Mouse (Mus musculus) bone marrow, adult 2 months (tissue): ENCODE measurements at regions not wholly inside any gene's neighbourhood (a gene's known extent, or its start where the extent isn't known, plus 50 kb on each side); places are given as distances from the start of the nearest gene placed in this dataset.
A peak's percentile ranks its signal among the peaks of the same experiment; 100 is the strongest.

Source experiments
- H3K27ac ChIP-seq: fragments of 200-500 bp; 2 replicates; pipeline ENCODE4 v1.5.1; 2012; ENCODE audit warnings: low read depth, mild to moderate bottlenecking, control low read depth, inconsistent platforms, low read length; ENCODE audit not compliant: control insufficient read depth, poor library complexity, insufficient read depth
- H3K4me1 ChIP-seq: fragments of 200-500 bp; 2 replicates; pipeline ENCODE4 v1.6.1; 2011; ENCODE audit warnings: low read length; ENCODE audit not compliant: control insufficient read depth, insufficient read depth
- H3K4me3 ChIP-seq: fragments of 200-500 bp; replicated peaks from 2 replicates; pipeline ENCODE3; 2011; ENCODE audit warnings: mild to moderate bottlenecking, low read depth, low read length, control low read depth; ENCODE audit not compliant: control insufficient read depth
- CTCF ChIP-seq: fragments of 200-500 bp; IDR thresholded peaks from 2 replicates; pipeline ENCODE4 v1.5.1; 2011; ENCODE audit warnings: low read length, control low read depth; ENCODE audit not compliant: control insufficient read depth, insufficient read depth
- POLR2A ChIP-seq: fragments of 200-500 bp; IDR thresholded peaks from 2 replicates; pipeline ENCODE4 v1.6.1; 2011; ENCODE audit warnings: low read depth, mild to moderate bottlenecking, control low read depth, low read length, borderline replicate concordance; ENCODE audit not compliant: control insufficient read depth
- WGBS: fragments of 180-500 bp; shearing (Covaris S2); methylation state at CpG from one replicate; pipeline ENCODE4 v1.1.7; 2018; 5-methylcytosine and 5-hydroxymethylcytosine counted together

- TF ChIP-seq CTCF, result no peak
- TF ChIP-seq POLR2A, result no peak
These were observed 183.9 kb downstream of the Ly86 start for GRCm38 (mm10) chr13:37528876-37529275.

DNA sequence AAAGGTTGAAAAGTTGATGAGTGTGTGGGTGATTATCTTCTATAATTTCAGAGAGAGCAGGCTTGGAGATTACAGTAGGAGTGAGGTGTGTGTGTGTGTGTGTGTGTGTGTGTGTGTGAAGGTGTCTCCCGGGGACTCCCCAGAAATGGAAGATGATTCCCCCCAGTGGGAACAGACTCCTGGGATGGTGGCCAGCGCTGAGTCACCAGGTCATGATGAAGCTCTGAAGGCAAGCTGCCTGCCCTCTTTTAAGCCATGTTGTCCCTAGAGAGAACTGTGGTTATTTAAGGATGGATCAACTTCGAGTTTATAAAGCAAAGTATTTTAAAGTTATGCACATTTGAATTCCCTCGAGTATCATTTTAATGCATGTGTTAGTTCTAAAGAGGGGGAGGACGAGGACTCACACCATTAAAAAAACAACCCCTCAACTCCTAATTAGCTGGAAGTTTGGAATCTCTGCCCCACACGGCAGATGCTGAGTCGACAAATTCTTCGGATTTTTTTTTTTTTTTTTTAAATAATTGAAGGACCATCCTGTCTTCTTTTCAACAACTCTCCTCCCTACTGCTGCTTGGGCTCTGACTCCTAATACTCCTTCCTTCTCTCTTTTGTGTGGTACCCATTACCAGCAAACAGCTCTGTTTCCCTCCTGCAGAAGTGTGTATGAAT lies 186.6 kb downstream of the Ly86 start:
- WGBS, result 64% methylated on average over 8 of the region's 8 CpGs
- Histone ChIP-seq H3K4me1 (no peaks in the 10 kb centered on the region; the same call in 1 of the 2 replicates), H3K4me3 (no peak overlapping the region), H3K27ac (no peak overlapping the region)
- TF ChIP-seq CTCF (no peak), POLR2A (no peak)

More at GRCm38 (mm10) chr13:37528876-37529275, 183.9 kb downstream of the Ly86 start:
- Histone ChIP-seq H3K27ac (no peak overlapping the region), H3K4me1 (no peaks in the 10 kb centered on the region; the same call in 1 of the 2 replicates), H3K4me3 (no peak overlapping the region)
- 73% methylated on average over 7 of the region's 7 CpGs for WGBS

GRCm38 (mm10) chr13:37532596-37533170 lies 187.7 kb downstream of the Ly86 start:
- TF ChIP-seq POLR2A (no peak), CTCF (no peak)
- Histone ChIP-seq H3K4me3 (no peak overlapping the region), H3K27ac (no peak overlapping the region), H3K4me1 (peaks cover 2% of the 10 kb centered on the region)
- 71% methylated on average over 7 of the region's 7 CpGs for WGBS

GRCm38 (mm10) chr13:37533851-37534250 lies 188.8 kb downstream of the Ly86 start:
- 79% methylated on average over 4 of the region's 4 CpGs for WGBS
- Histone ChIP-seq H3K27ac (no peak overlapping the region), H3K4me3 (no peak overlapping the region), H3K4me1 (peaks cover 2% of the 10 kb centered on the region)
- no peak for TF ChIP-seq POLR2A
- no peak for TF ChIP-seq CTCF

DNA sequence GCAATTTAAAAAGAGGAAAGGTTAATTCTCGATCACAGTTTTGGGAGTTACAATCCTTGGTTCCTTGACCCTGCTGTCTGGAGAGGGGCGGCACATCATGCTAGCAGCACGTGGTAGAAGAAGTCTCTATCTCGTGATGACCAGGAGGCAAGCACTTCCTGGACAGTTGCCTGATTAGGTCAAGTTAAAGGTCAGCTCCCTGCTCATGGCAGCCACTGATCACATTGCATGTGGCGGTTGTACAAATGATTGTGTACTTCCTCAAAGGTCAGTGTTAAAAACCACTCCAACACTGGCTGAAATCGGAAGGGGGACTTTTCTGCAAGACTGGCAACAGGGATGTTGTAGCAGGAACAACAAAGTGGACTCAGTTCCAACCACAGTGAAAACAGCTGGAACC lies 192.3 kb downstream of the Ly86 start:
- H3K27ac ChIP-seq, result peak overlapping the region; percentile 3; the same call in 1 of the 2 replicates
- no peak overlapping the region for H3K4me3 ChIP-seq
- peaks cover 5% of the 10 kb centered on the region for H3K4me1 ChIP-seq
- TF ChIP-seq POLR2A (no peak), CTCF (no peak)
- WGBS, result 29% methylated on average over 6 of the region's 6 CpGs

- Histone ChIP-seq H3K4me1 (peaks cover 6% of the 10 kb centered on the region), H3K4me3 (no peak overlapping the region), H3K27ac (peak overlapping the region; percentile 3; the same call in 1 of the 2 replicates)
- 7% methylated on average over 6 of the region's 6 CpGs for WGBS
- TF ChIP-seq POLR2A, result no peak
- no peak for TF ChIP-seq CTCF
These were observed 192.8 kb downstream of the Ly86 start for GRCm38 (mm10) chr13:37537793-37538192.

DNA sequence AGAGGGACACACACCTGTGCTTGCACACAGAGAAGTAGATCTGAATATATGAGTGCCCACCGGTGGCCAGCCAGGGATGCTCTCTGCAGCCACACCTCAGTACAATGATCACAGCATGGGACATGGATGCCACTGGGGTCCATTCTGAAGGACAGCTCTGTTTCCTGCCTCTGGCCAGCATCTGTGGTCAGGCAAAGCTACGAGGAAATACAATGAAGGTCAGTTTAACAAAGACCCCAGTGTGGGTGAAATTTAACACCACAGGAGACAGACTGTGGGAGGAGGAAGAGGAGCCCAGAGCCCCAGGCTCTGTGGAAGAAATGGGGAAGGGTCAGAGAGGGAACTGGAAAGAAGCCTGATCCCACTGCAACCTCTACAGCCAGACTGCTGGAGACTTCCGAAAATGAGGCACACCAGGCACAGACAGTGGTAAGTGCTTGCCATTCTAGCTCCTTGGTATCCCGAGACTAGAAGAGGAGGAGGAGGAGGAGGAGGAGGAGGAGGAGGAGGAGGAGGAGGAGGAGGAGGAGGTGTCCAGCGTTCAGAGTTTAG lies 196.0 kb downstream of the Ly86 start:
- peaks cover 7% of the 10 kb centered on the region for H3K4me1 ChIP-seq
- no peak overlapping the region for H3K4me3 ChIP-seq
- WGBS, result 20% methylated on average over 4 of the region's 5 CpGs
- H3K27ac ChIP-seq, result no peak overlapping the region
- TF ChIP-seq CTCF, result no peak
- no peak for TF ChIP-seq POLR2A

DNA sequence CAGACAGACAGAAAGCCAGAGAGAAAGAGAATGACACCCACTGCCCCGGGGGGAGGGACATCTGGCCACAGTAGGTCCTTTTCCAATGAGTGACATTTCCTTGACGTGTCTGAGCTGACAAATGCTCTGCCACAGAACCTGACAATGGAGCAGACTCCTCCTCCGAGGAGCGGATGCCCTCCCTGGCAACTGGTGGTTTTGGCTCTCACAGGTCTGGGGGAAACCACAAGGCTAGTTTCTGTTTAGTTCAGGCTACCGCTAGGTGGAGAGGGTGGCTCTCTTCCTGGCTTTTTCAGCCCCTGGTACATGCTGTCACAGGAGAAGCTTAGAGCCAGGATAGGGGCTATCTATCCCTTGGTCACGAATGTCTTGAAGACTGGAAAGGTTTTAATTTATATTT lies 196.7 kb downstream of the Ly86 start:
- Histone ChIP-seq H3K27ac (no peak overlapping the region), H3K4me3 (peak overlapping the region; percentile 21), H3K4me1 (peaks cover 7% of the 10 kb centered on the region)
- TF ChIP-seq POLR2A (no peak), CTCF (peak; percentile 46; the same call in 1 of the 2 replicates)
- WGBS, result under 1% methylated on average over 6 of the region's 6 CpGs

DNA sequence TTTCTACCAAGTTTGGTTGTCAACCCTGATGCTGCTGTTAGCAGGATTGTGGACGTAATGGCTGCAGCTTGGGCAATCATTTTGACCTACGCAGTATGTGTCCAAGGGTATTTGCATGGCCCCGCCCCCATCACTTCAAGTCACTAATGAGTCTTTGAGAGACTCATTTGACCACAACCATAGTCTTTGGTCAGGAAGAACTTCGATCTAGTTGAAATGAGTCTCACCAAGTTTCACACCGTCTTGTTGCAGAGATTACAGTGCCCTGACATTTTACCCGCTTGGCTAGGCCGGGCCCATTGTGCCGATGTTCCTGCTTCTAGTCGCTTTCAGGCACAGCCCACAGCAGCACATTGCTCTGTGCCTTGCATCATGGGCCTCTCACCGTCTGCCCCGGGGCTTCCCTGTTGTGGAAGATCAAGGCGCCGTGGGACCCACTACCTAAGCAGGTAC lies 197.8 kb downstream of the Ly86 start:
- no peak for TF ChIP-seq CTCF
- TF ChIP-seq POLR2A, result no peak
- 49% methylated on average over 13 of the region's 13 CpGs for WGBS
- Histone ChIP-seq H3K4me1 (peaks cover 6% of the 10 kb centered on the region; the same call in 1 of the 2 replicates), H3K27ac (peak overlapping the region; percentile 7; the same call in 1 of the 2 replicates), H3K4me3 (no peak overlapping the region)
